Mouse (Mus musculus): ENCODE measurements at regions not wholly inside any gene's neighbourhood (a gene's known extent, or its start where the extent isn't known, plus 50 kb on each side); places are given as distances from the start of the nearest gene placed in this dataset.

GRCm38 (mm10) chr15:50534490-50534889 lies 3350.2 kb upstream of the Gm7489 start:
- Histone ChIP-seq H3K27ac (ENCODE audit: low read length) (no peak overlapping the region), H3K4me3 (ENCODE audit: low read length) (no peak overlapping the region), H3K9ac (ENCODE audit: low read length) (no peak overlapping the region), H3K4me2 (ENCODE audit: low read depth, low read length) (no peak overlapping the region), H3K4me1 (replicated peaks; ENCODE audit: control insufficient read depth, insufficient read depth, low read length) (no peaks in the 10 kb centered on the region), H3K36me3 (ENCODE audit: control insufficient read depth, insufficient read depth, low read length) (no peaks in the 10 kb centered on the region), H3K9me3 (ENCODE audit: control insufficient read depth, low read length) (no peaks in the 10 kb centered on the region), H3K27me3 (ENCODE audit: control insufficient read depth, insufficient read depth, low read depth, low read length) (no peaks in the 10 kb centered on the region)
- 85% methylated on average over 1 of the region's 1 CpGs for WGBS
- ATAC-seq (ENCODE audit: low read depth): no peak

DNA sequence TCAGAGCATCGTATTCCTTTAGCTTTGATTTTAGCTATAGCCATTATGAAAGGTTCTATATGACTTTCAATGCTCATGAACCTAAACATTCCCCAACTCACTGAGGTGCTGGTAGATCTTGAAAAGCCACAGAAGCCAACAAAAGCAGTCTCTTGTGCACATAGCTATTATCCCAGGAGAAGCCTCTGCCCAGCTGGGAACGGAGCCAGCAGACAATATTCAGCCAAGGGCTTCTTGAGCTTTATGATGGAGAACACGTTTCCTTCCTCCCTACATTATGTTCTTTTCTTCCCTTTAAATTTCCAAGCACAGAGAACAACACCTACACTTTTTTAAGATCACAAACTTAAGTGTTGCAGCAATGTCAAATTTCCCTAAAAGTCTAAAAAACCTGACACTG lies 3321.1 kb upstream of the Gm7489 start:
- Histone ChIP-seq H3K4me1 (replicated peaks; ENCODE audit: control insufficient read depth, insufficient read depth, low read length) (no peaks in the 10 kb centered on the region; the same call in 1 of the 2 replicates), H3K36me3 (ENCODE audit: control insufficient read depth, insufficient read depth, low read length) (no peaks in the 10 kb centered on the region), H3K9ac (ENCODE audit: low read length) (no peak overlapping the region), H3K4me3 (ENCODE audit: low read length) (no peak overlapping the region), H3K27me3 (ENCODE audit: control insufficient read depth, insufficient read depth, low read depth, low read length) (no peaks in the 10 kb centered on the region), H3K27ac (ENCODE audit: low read length) (no peak overlapping the region), H3K4me2 (ENCODE audit: low read depth, low read length) (no peak overlapping the region), H3K9me3 (ENCODE audit: control insufficient read depth, low read length) (no peaks in the 10 kb centered on the region)
- WGBS: 49% methylated on average over 3 of the region's 3 CpGs
- no peak for ATAC-seq (ENCODE audit: low read depth)

GRCm38 (mm10) chr15:50580811-50581210 lies 3303.9 kb upstream of the Gm7489 start:
- ATAC-seq (ENCODE audit: low read depth): no peak
- Histone ChIP-seq H3K4me3 (ENCODE audit: low read length) (no peak overlapping the region), H3K36me3 (ENCODE audit: control insufficient read depth, insufficient read depth, low read length) (no peaks in the 10 kb centered on the region), H3K9ac (ENCODE audit: low read length) (no peak overlapping the region), H3K27ac (ENCODE audit: low read length) (no peak overlapping the region), H3K4me1 (replicated peaks; ENCODE audit: control insufficient read depth, insufficient read depth, low read length) (no peaks in the 10 kb centered on the region), H3K4me2 (ENCODE audit: low read depth, low read length) (no peak overlapping the region), H3K27me3 (ENCODE audit: control insufficient read depth, insufficient read depth, low read depth, low read length) (no peaks in the 10 kb centered on the region), H3K9me3 (ENCODE audit: control insufficient read depth, low read length) (peaks cover 3% of the 10 kb centered on the region; the same call in 1 of the 2 replicates)
- 89% methylated on average over 5 of the region's 5 CpGs for WGBS

DNA sequence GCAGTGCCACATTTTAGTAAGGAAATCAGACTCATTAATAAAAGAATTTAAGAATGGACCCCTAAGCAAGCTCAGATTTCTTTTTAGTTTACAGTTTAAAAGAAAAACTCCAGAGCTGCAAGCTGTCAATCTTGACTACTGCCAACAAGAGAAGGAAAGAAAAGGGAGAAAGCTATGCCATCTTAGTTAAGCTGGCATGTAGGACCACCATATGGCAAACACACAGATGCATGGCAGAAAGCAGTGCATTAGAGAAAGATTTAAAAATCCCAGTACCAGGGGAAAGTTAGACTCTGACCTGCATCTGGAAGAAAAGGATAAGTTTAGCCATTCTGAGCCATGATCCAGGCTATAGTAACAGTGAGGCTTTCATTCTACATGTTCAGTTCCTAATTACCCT lies 3300.8 kb upstream of the Gm7489 start:
- ATAC-seq (ENCODE audit: low read depth): no peak

DNA sequence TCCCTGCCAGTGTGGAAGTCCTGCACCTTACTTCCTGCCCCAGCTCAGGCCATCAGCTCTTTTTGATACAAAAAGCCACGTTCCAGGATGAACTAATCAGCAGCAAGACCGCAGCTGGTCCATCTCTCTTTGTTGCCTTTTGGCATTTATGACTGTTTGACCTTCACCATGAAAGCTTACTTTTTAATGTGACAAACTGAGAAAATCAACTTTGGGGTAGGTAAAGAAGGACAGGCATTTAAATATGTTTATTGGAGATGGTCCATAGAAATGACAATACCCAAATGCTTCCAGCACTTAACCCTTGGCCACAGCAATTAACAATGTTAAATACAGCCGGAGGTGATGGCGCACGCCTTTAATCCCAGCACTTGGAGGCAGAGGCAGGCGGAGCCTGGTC lies 3299.2 kb upstream of the Gm7489 start:
- 65% methylated on average over 6 of the region's 6 CpGs for WGBS
- H3K27ac ChIP-seq (ENCODE audit: low read length): no peak overlapping the region
- H3K36me3 ChIP-seq (ENCODE audit: control insufficient read depth, insufficient read depth, low read length): no peaks in the 10 kb centered on the region
- H3K4me1 ChIP-seq (replicated peaks; ENCODE audit: control insufficient read depth, insufficient read depth, low read length): no peaks in the 10 kb centered on the region
- no peaks in the 10 kb centered on the region for H3K27me3 ChIP-seq (ENCODE audit: control insufficient read depth, insufficient read depth, low read depth, low read length)
- no peak overlapping the region for H3K9ac ChIP-seq (ENCODE audit: low read length)
- H3K4me2 ChIP-seq (ENCODE audit: low read depth, low read length): no peak overlapping the region
- no peak for ATAC-seq (ENCODE audit: low read depth)
- H3K9me3 ChIP-seq (ENCODE audit: control insufficient read depth, low read length): peaks cover 3% of the 10 kb centered on the region; the same call in 1 of the 2 replicates
- no peak overlapping the region for H3K4me3 ChIP-seq (ENCODE audit: low read length)

More for the DNA sequence above, 3300.8 kb upstream of the Gm7489 start:
- peaks cover 3% of the 10 kb centered on the region; the same call in 1 of the 2 replicates for H3K9me3 ChIP-seq (ENCODE audit: control insufficient read depth, low read length)
- H3K4me3 ChIP-seq (ENCODE audit: low read length): no peak overlapping the region
- H3K4me2 ChIP-seq (ENCODE audit: low read depth, low read length): no peak overlapping the region
- no peaks in the 10 kb centered on the region for H3K4me1 ChIP-seq (replicated peaks; ENCODE audit: control insufficient read depth, insufficient read depth, low read length)
- no peak overlapping the region for H3K27ac ChIP-seq (ENCODE audit: low read length)
- H3K9ac ChIP-seq (ENCODE audit: low read length): no peak overlapping the region
- no peaks in the 10 kb centered on the region for H3K36me3 ChIP-seq (ENCODE audit: control insufficient read depth, insufficient read depth, low read length)
- no peaks in the 10 kb centered on the region for H3K27me3 ChIP-seq (ENCODE audit: control insufficient read depth, insufficient read depth, low read depth, low read length)

Data from lung, embryonic 16.5 days (tissue).